Mouse (Mus musculus): ENCODE data around the gene Nectin2. TPM values are rescaled to one million over a fixed set of nuclear protein-coding genes. Genes with fewer than 3 reads are reported as not detected.

Nectin2 gene
- polyA plus RNA-seq, 1 experiment from 2014 or later, result 46.7 TPM

GRCm38 (mm10) chr7:19770375-19770754, 20.1 kb upstream of the Nectin2 start:
- ATAC-seq (ENCODE audit: low FRiP score) (peak; percentile 79), DNase-seq (ENCODE audit: low spot score) (peak; percentile 68)
- Histone ChIP-seq H3K9me3 (ENCODE audit: control insufficient read depth, low read length) (no peaks in the 10 kb centered on the region), H3K9ac (peak overlapping the region; percentile 59), H3K36me3 (replicated peaks; ENCODE audit: control insufficient read depth, insufficient read depth) (no peaks in the 10 kb centered on the region), H3K27ac (no peak overlapping the region), H3K4me3 (replicated peaks; ENCODE audit: low read length) (peak overlapping the region; percentile 35), H3K4me2 (replicated peaks) (peak overlapping the region; percentile 68), H3K27me3 (ENCODE audit: control insufficient read depth, insufficient read depth, low read length) (peaks cover 38% of the 10 kb centered on the region), H3K4me1 (replicated peaks; ENCODE audit: control insufficient read depth, insufficient read depth, low read length) (peaks cover 6% of the 10 kb centered on the region)
- under 1% methylated on average over 28 of the region's 28 CpGs for WGBS

DNA sequence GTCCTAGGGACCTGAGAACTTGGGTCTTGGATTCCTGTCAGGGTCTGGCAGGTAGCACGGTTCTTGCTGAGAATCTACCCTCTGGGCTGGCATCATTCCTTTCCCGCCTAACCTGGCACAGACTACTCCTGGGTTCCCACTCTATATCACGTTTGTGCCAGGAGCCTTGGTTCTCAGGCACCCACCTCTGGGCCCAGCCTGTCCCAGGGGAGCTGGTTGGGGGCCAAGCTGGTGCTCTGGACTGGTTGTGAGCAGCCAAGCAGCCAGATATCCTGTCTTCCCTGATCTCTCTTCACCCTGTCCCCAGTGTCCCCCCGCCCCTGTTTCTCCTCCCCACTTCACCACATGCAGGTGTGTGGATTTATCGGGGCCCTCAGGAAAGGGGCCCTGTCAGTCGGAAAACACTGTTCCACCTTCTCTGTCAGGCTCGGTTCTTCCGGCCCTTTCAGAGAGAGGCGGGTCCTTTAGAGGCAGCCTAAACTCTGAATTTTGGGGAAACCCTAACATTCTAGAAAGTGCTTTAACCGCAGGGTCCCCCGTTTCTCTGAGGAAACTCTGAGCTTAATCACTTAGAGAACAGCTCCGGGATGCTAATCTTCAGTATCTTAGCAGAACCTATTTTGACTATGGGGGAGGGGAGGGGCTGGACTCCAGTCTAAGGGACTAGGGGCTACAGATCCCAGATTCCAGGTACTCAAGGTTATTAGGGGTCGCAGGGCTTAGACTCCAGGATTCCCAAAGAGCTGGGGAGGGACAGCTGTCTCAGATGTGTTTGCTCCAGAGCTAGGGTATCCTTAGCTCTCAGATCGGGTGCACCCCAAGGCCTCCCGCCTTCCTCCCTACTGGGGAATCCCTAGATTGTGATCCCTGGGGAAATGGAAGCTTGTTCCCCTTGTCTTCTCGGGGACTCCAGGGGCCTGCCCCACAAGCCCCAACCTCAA, 19.4 kb upstream of the Nectin2 start:
- 11% methylated on average over 16 of the region's 16 CpGs for WGBS

GRCm38 (mm10) chr7:19769001-19769400, 18.7 kb upstream of the Nectin2 start:
- Histone ChIP-seq H3K4me1 (replicated peaks; ENCODE audit: control insufficient read depth, insufficient read depth, low read length) (peaks cover 6% of the 10 kb centered on the region), H3K9ac (no peak overlapping the region), H3K4me3 (replicated peaks; ENCODE audit: low read length) (no peak overlapping the region), H3K4me2 (replicated peaks) (no peak overlapping the region), H3K9me3 (ENCODE audit: control insufficient read depth, low read length) (no peaks in the 10 kb centered on the region), H3K27me3 (ENCODE audit: control insufficient read depth, insufficient read depth, low read length) (peaks cover 38% of the 10 kb centered on the region), H3K36me3 (replicated peaks; ENCODE audit: control insufficient read depth, insufficient read depth) (no peaks in the 10 kb centered on the region), H3K27ac (no peak overlapping the region)
- no peak for ATAC-seq (ENCODE audit: low FRiP score)
- WGBS, result 31% methylated on average over 4 of the region's 4 CpGs
- DNase-seq (ENCODE audit: low spot score), result no peak

More for the DNA sequence above, 19.4 kb upstream of the Nectin2 start:
- Histone ChIP-seq H3K4me1 (replicated peaks; ENCODE audit: control insufficient read depth, insufficient read depth, low read length) (peaks cover 6% of the 10 kb centered on the region), H3K27me3 (ENCODE audit: control insufficient read depth, insufficient read depth, low read length) (peaks cover 38% of the 10 kb centered on the region), H3K9me3 (ENCODE audit: control insufficient read depth, low read length) (no peaks in the 10 kb centered on the region), H3K36me3 (replicated peaks; ENCODE audit: control insufficient read depth, insufficient read depth) (no peaks in the 10 kb centered on the region), H3K4me2 (replicated peaks) (peak overlapping the region; percentile 68), H3K27ac (no peak overlapping the region), H3K9ac (peak overlapping the region; percentile 59), H3K4me3 (replicated peaks; ENCODE audit: low read length) (peak overlapping the region; percentile 35)
- ATAC-seq (ENCODE audit: low FRiP score) (no peak), DNase-seq (ENCODE audit: low spot score) (no peak)

GRCm38 (mm10) chr7:19768251-19768650, 18.0 kb upstream of the Nectin2 start:
- Histone ChIP-seq H3K9me3 (ENCODE audit: control insufficient read depth, low read length) (no peaks in the 10 kb centered on the region), H3K27ac (no peak overlapping the region), H3K4me1 (replicated peaks; ENCODE audit: control insufficient read depth, insufficient read depth, low read length) (peaks cover 6% of the 10 kb centered on the region), H3K36me3 (replicated peaks; ENCODE audit: control insufficient read depth, insufficient read depth) (no peaks in the 10 kb centered on the region), H3K27me3 (ENCODE audit: control insufficient read depth, insufficient read depth, low read length) (peaks cover 38% of the 10 kb centered on the region), H3K4me2 (replicated peaks) (no peak overlapping the region), H3K4me3 (replicated peaks; ENCODE audit: low read length) (no peak overlapping the region), H3K9ac (no peak overlapping the region)
- DNase-seq (ENCODE audit: low spot score) (no peak), ATAC-seq (ENCODE audit: low FRiP score) (no peak)
- 69% methylated on average over 14 of the region's 14 CpGs for WGBS

DNA sequence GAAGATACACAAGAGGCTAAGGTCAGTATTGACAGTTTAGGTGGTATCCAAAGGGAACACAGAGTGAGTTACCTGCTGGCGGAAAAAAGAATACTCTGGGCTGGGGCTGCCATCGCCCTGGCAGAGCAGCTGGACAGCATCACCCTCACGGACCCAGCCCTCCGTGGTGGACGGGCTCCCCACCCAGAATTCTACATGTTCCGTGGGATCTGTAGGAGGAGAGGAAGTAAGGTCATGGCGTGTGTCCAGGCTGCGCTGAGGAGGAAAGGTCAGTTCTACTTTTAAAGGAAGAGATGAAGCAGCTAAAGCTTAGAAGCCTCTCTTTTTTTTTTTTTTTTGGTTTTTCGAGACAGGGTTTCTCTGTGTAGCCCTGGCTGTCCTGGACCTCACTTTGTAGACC, 14.3 kb upstream of the Nectin2 start:
- no peaks in the 10 kb centered on the region for H3K4me1 ChIP-seq (replicated peaks; ENCODE audit: control insufficient read depth, insufficient read depth, low read length)
- no peaks in the 10 kb centered on the region; the same call in 1 of the 2 replicates for H3K36me3 ChIP-seq (replicated peaks; ENCODE audit: control insufficient read depth, insufficient read depth)
- H3K9me3 ChIP-seq (ENCODE audit: control insufficient read depth, low read length), result no peaks in the 10 kb centered on the region
- no peak for ATAC-seq (ENCODE audit: low FRiP score)
- no peak overlapping the region for H3K9ac ChIP-seq
- no peak overlapping the region for H3K4me2 ChIP-seq (replicated peaks)
- no peak overlapping the region for H3K27ac ChIP-seq
- H3K27me3 ChIP-seq (ENCODE audit: control insufficient read depth, insufficient read depth, low read length), result peaks cover 13% of the 10 kb centered on the region
- DNase-seq (ENCODE audit: low spot score), result no peak
- no peak overlapping the region for H3K4me3 ChIP-seq (replicated peaks; ENCODE audit: low read length)
- 88% methylated on average over 9 of the region's 9 CpGs for WGBS

GRCm38 (mm10) chr7:19763829-19764477, 13.7 kb upstream of the Nectin2 start:
- Histone ChIP-seq H3K27ac (no peak overlapping the region), H3K9ac (no peak overlapping the region), H3K4me3 (replicated peaks; ENCODE audit: low read length) (no peak overlapping the region), H3K36me3 (replicated peaks; ENCODE audit: control insufficient read depth, insufficient read depth) (no peaks in the 10 kb centered on the region; the same call in 1 of the 2 replicates), H3K27me3 (ENCODE audit: control insufficient read depth, insufficient read depth, low read length) (peaks cover 7% of the 10 kb centered on the region), H3K4me2 (replicated peaks) (no peak overlapping the region), H3K9me3 (ENCODE audit: control insufficient read depth, low read length) (no peaks in the 10 kb centered on the region), H3K4me1 (replicated peaks; ENCODE audit: control insufficient read depth, insufficient read depth, low read length) (no peaks in the 10 kb centered on the region)
- 86% methylated on average over 13 of the region's 13 CpGs for WGBS
- ATAC-seq (ENCODE audit: low FRiP score) (no peak), DNase-seq (ENCODE audit: low spot score) (no peak)

DNA sequence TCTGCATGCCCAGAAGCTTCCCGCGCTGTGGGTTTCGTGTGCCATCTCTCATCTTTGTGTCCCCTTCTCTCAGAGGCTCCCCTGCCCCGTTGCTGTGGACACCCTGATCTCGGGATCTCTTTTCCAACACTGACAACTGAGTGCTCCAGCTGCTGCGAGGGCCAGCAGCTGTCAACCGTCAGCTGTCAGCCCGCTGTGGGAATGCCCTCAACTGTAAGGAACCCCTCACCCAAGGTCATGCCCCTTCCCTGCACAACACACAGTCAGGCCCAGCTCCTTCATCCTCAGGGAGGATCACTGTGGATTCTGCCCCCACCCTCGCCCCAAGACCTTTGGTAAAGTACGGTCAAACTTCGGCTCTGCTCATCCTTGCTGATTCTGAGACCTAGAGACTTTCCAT, 12.0 kb upstream of the Nectin2 start:
- 83% methylated on average over 11 of the region's 11 CpGs for WGBS

GRCm38 (mm10) chr7:19760021-19760420, 9.7 kb upstream of the Nectin2 start:
- no peak for DNase-seq (ENCODE audit: low spot score)
- 91% methylated on average over 13 of the region's 13 CpGs for WGBS

More for the DNA sequence above, 12.0 kb upstream of the Nectin2 start:
- no peak for DNase-seq (ENCODE audit: low spot score)
- Histone ChIP-seq H3K36me3 (replicated peaks; ENCODE audit: control insufficient read depth, insufficient read depth) (no peaks in the 10 kb centered on the region; the same call in 1 of the 2 replicates), H3K4me2 (replicated peaks) (no peak overlapping the region), H3K27me3 (ENCODE audit: control insufficient read depth, insufficient read depth, low read length) (no peaks in the 10 kb centered on the region), H3K4me3 (replicated peaks; ENCODE audit: low read length) (no peak overlapping the region), H3K27ac (no peak overlapping the region), H3K9me3 (ENCODE audit: control insufficient read depth, low read length) (no peaks in the 10 kb centered on the region), H3K4me1 (replicated peaks; ENCODE audit: control insufficient read depth, insufficient read depth, low read length) (no peaks in the 10 kb centered on the region), H3K9ac (no peak overlapping the region)
- no peak for ATAC-seq (ENCODE audit: low FRiP score)

DNA sequence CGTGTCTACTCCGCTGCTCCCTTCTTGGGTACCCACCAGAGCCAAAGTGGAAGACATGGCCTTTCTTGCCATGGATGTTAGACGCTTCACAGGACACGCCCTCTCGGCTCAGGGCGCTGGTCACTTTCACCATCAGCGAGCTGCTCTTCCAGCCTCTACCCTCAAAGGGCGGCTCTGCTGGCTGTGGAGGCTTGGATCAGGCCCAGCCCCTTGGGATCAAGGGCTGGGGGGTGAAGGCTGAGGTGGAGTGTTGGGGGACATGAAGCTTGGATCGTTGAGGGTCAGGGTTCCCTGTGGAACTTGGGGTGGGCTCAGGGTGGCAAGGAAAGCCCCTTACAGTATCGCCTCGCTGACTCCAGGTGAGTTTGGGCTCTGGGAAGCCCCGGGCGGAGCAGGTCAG, 8.3 kb upstream of the Nectin2 start:
- no peak for ATAC-seq (ENCODE audit: low FRiP score)
- Histone ChIP-seq H3K9me3 (ENCODE audit: control insufficient read depth, low read length) (no peaks in the 10 kb centered on the region), H3K4me2 (replicated peaks) (no peak overlapping the region), H3K4me3 (replicated peaks; ENCODE audit: low read length) (no peak overlapping the region), H3K9ac (no peak overlapping the region), H3K27me3 (ENCODE audit: control insufficient read depth, insufficient read depth, low read length) (no peaks in the 10 kb centered on the region), H3K4me1 (replicated peaks; ENCODE audit: control insufficient read depth, insufficient read depth, low read length) (no peaks in the 10 kb centered on the region), H3K27ac (no peak overlapping the region), H3K36me3 (replicated peaks; ENCODE audit: control insufficient read depth, insufficient read depth) (no peaks in the 10 kb centered on the region; the same call in 1 of the 2 replicates)
- WGBS, result 89% methylated on average over 13 of the region's 13 CpGs
- DNase-seq (ENCODE audit: low spot score), result no peak

More at GRCm38 (mm10) chr7:19760021-19760420, 9.7 kb upstream of the Nectin2 start:
- Histone ChIP-seq H3K27me3 (ENCODE audit: control insufficient read depth, insufficient read depth, low read length) (no peaks in the 10 kb centered on the region), H3K9ac (no peak overlapping the region), H3K4me1 (replicated peaks; ENCODE audit: control insufficient read depth, insufficient read depth, low read length) (no peaks in the 10 kb centered on the region), H3K9me3 (ENCODE audit: control insufficient read depth, low read length) (no peaks in the 10 kb centered on the region), H3K27ac (no peak overlapping the region), H3K36me3 (replicated peaks; ENCODE audit: control insufficient read depth, insufficient read depth) (no peaks in the 10 kb centered on the region; the same call in 1 of the 2 replicates), H3K4me2 (replicated peaks) (no peak overlapping the region), H3K4me3 (replicated peaks; ENCODE audit: low read length) (no peak overlapping the region)
- ATAC-seq (ENCODE audit: low FRiP score), result no peak
